Mouse (Mus musculus) kidney, embryonic 16.5 days (tissue): ENCODE data around the gene Tom1l2. TPM values are rescaled to one million over a fixed set of nuclear protein-coding genes. Genes with fewer than 3 reads are reported as not detected.

Experiments
- ATAC-seq: fragments of 200-750 bp; cut with Nextera tagmentation; 2 replicates; pipeline ENCODE4 v1.8.0; 2017; ENCODE audit warnings: moderate TSS enrichment; ENCODE audit not compliant: low FRiP score, low TSS enrichment
- H3K27ac ChIP-seq: fragments of 300-500 bp; sonication (generic); 2 replicates; pipeline ENCODE4 v1.5.1; 2014; ENCODE audit warnings: low read length
- H3K27me3 ChIP-seq: fragments of 300-500 bp; sonication (generic); 2 replicates; pipeline ENCODE4 v1.6.1; 2014; ENCODE audit warnings: low read length, control low read depth, mixed read lengths; ENCODE audit not compliant: insufficient read depth
- H3K36me3 ChIP-seq: fragments of 300-500 bp; sonication (generic); 2 replicates; pipeline ENCODE4 v1.6.1; 2014; ENCODE audit warnings: low read length, control low read depth, mixed read lengths; ENCODE audit not compliant: insufficient read depth
- H3K4me1 ChIP-seq: fragments of 300-500 bp; sonication (generic); 2 replicates; pipeline ENCODE4 v1.6.1; 2014; ENCODE audit warnings: low read length, control low read depth, mixed read lengths; ENCODE audit not compliant: insufficient read depth
- H3K4me2 ChIP-seq: fragments of 300-500 bp; sonication (generic); replicated peaks from 2 replicates; pipeline ENCODE4 v1.6.1; 2014; ENCODE audit warnings: low read depth, low read length
- H3K4me3 ChIP-seq: fragments of 300-500 bp; sonication (generic); 2 replicates; pipeline ENCODE4 v1.5.1; 2014; ENCODE audit warnings: mild to moderate bottlenecking, low read length
- H3K9ac ChIP-seq: fragments of 300-500 bp; sonication (generic); replicated peaks from 2 replicates; pipeline ENCODE4 v1.6.1; 2014; ENCODE audit warnings: low read length
- H3K9me3 ChIP-seq: fragments of 300-500 bp; sonication (generic); 2 replicates; pipeline ENCODE4 v1.6.1; 2016; ENCODE audit warnings: low read length, control low read depth
- WGBS: fragments of 180-500 bp; shearing (Covaris S2); extraction: QIAGEN DNeasy Blood & Tissue Kit; methylation state at CpG from one replicate; pipeline ENCODE4 v1.1.7; 2014; 5-methylcytosine and 5-hydroxymethylcytosine counted together
- polyA plus RNA-seq: library from polyadenylated mRNA; unstranded; fragments of >200 nt; fragmentation: Nextera tagmentation; extraction: Ambion mirVana; gene quantifications from 2 replicates; pipeline ENCODE4 v1.2.1, GENCODE M21; 2015

Tom1l2 gene
- 36.3 and 41.7 TPM in 2 replicates for polyA plus RNA-seq

- peak within 1 kb of the TSS; percentile 74 for H3K27ac ChIP-seq
- no peaks in the 10 kb centered on the region for H3K9me3 ChIP-seq
- peak; percentile 100 for ATAC-seq
- H3K27me3 ChIP-seq, result no peaks in the 10 kb centered on the region
- WGBS, result under 1% methylated on average over 57 of the region's 57 CpGs
- H3K4me2 ChIP-seq, result peak within 1 kb of the TSS; percentile 95
- H3K36me3 ChIP-seq, result no peaks in the 10 kb centered on the region
- peak within 1 kb of the TSS; percentile 82 for H3K9ac ChIP-seq
- H3K4me1 ChIP-seq, result peaks cover 17% of the 10 kb centered on the region
- H3K4me3 ChIP-seq, result peak within 1 kb of the TSS; percentile 88
These were observed at the start of gene Tom1l2, which contains the start of gene Drc3 for GRCm38 (mm10) chr11:60352559-60353411. Gene Tom1l2, minus strand, starts transcription at chr11:60352905. Gene Drc3, plus strand, starts transcription at chr11:60353329.

GRCm38 (mm10) chr11:60397172-60397571 is 44.5 kb upstream of the Tom1l2 start:
- no peak for ATAC-seq
- Histone ChIP-seq H3K27ac (no peak overlapping the region), H3K9me3 (no peaks in the 10 kb centered on the region), H3K4me3 (no peak overlapping the region), H3K27me3 (no peaks in the 10 kb centered on the region), H3K4me1 (no peaks in the 10 kb centered on the region), H3K9ac (no peak overlapping the region), H3K4me2 (no peak overlapping the region), H3K36me3 (peaks cover 17% of the 10 kb centered on the region)
- 83% methylated on average over 2 of the region's 2 CpGs for WGBS

DNA sequence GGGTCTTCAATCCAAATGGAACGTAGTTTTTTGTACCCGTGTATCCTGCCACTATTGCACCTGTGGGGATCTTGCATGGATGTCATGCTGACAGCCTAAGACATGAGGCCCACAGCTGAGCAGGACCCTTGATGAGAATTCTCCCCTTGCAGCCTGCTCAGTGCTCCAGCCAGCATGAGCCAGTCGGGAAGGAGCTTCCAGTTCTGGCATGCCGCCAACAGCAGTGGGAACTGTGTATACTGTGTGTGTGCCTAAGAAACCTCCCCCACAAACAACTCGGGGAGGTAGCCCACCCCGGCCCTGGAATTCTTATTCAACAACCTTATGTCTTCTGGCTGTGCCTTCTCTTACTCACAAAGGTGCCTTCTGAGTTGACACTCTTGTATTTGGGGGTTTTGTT is 43.8 kb upstream of the Tom1l2 start:
- H3K9me3 ChIP-seq, result no peaks in the 10 kb centered on the region
- no peak for ATAC-seq
- 63% methylated on average over 6 of the region's 6 CpGs for WGBS

DNA sequence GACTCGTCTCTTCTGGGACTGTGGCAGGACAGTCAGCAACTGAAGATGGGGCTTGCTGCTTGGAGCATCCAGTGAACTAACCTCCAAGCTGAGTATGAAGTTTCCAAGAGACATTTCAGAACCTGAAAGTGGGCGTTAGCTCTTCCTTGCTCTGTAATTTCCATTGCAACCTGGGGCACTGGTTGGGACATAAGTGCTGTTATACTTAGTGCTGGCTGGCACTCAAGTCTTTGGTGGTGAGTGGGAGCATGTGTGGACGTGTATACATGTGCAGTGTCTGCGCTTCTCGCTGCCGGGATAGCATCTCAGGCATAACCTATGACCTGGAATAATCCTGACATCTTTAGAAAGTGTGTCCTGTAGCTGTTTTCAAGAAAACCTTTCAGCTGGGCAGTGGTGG is 38.6 kb upstream of the Tom1l2 start:
- ATAC-seq, result no peak
- Histone ChIP-seq H3K9me3 (no peaks in the 10 kb centered on the region), H3K36me3 (no peaks in the 10 kb centered on the region; the same call in 1 of the 2 replicates), H3K27me3 (no peaks in the 10 kb centered on the region), H3K27ac (no peak overlapping the region), H3K4me2 (no peak overlapping the region), H3K4me3 (no peak overlapping the region), H3K4me1 (no peaks in the 10 kb centered on the region), H3K9ac (no peak overlapping the region)
- WGBS, result 86% methylated on average over 6 of the region's 6 CpGs

More for the DNA sequence above, 43.8 kb upstream of the Tom1l2 start:
- Histone ChIP-seq H3K4me1 (no peaks in the 10 kb centered on the region), H3K4me3 (no peak overlapping the region), H3K27ac (no peak overlapping the region), H3K4me2 (no peak overlapping the region), H3K9ac (no peak overlapping the region), H3K27me3 (no peaks in the 10 kb centered on the region), H3K36me3 (peaks cover 11% of the 10 kb centered on the region)

DNA sequence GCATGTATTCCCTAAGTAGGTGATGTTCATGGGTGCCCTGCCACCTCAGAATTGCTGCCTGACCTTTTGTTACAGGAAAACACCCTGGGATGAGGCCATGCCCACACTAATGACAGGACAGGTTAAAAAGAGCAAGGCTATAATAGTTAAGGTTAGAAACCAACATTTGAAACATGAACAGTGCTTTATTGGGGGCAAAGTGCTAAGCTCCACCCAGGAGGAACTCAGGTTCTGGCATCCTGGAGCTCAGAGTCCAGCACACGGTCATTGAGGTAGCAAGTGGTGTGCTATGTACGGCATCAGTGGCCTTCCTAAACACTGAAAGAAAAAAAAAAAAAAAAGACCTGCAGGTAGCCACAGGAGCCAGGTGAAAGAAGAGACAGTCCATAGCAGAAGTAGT is 35.2 kb upstream of the Tom1l2 start:
- Histone ChIP-seq H3K36me3 (no peaks in the 10 kb centered on the region), H3K9me3 (no peaks in the 10 kb centered on the region), H3K9ac (no peak overlapping the region), H3K4me2 (no peak overlapping the region), H3K27me3 (no peaks in the 10 kb centered on the region), H3K4me1 (no peaks in the 10 kb centered on the region), H3K27ac (no peak overlapping the region), H3K4me3 (no peak overlapping the region)
- WGBS, result 88% methylated on average over 2 of the region's 2 CpGs
- ATAC-seq, result no peak

GRCm38 (mm10) chr11:60385946-60386345 is 33.2 kb upstream of the Tom1l2 start:
- no peaks in the 10 kb centered on the region for H3K27me3 ChIP-seq
- no peak overlapping the region for H3K4me2 ChIP-seq
- ATAC-seq, result no peak
- H3K9ac ChIP-seq, result no peak overlapping the region
- 85% methylated on average over 5 of the region's 5 CpGs for WGBS
- H3K36me3 ChIP-seq, result no peaks in the 10 kb centered on the region
- no peak overlapping the region for H3K27ac ChIP-seq
- H3K4me1 ChIP-seq, result no peaks in the 10 kb centered on the region
- H3K9me3 ChIP-seq, result no peaks in the 10 kb centered on the region
- no peak overlapping the region for H3K4me3 ChIP-seq

DNA sequence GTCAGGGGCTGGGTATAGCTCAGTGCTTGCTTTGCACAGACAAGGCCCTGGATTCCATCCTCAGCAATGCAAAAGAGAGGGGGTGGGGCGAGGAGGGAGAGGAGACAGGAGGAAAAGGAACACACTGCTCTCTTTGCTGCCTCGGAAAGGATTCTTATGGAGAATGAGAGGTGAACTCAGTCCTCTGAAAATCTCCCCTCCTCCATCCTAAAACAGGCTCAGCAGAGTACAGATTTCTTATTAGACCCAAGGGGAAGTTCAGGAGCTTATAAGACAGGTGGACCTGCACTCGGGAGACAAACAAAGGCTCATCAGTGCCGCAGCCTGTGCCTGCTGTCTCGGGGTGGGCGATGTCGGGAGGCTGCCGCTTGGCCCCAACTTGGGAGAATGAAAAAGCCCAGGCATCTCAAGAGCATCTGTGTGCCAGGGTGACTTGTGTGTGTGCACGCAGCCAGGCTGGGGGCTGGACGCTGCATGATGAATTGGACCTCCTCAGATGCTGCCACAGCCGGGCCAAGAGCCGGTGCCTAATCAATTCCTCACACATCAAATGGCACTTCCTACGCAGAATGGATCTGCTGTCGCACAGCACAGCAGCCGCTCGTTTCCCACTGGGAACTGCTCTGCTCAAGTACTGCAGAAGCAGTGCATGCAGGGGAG is 32.2 kb upstream of the Tom1l2 start:
- Histone ChIP-seq H3K9me3 (no peaks in the 10 kb centered on the region), H3K9ac (no peak overlapping the region), H3K4me2 (peak overlapping the region; percentile 19; the same call in 1 of the 2 replicates), H3K27me3 (no peaks in the 10 kb centered on the region), H3K4me3 (no peak overlapping the region), H3K36me3 (no peaks in the 10 kb centered on the region), H3K4me1 (no peaks in the 10 kb centered on the region), H3K27ac (no peak overlapping the region)
- ATAC-seq, result no peak
- 8% methylated on average over 16 of the region's 16 CpGs for WGBS

DNA sequence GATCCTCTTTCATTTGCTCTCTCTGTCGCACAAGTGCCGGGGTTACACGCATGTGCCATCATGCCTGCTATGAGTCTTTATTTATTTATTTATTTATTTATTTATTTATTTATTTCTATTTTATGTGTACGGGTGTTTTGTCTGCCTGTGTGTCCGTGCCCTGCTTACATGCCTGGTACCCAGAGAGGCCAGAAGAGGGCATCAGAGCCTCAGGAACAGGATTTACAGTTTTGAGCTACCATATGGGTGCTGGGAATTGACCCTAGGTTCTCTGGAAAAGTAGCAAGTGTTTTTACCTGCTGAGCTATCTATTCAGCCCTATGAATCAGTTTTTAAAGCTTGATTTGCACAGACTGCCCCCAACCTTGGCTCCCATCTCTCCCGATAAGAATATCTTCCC is 30.8 kb upstream of the Tom1l2 start:
- H3K27ac ChIP-seq, result no peak overlapping the region
- no peak for ATAC-seq
- no peak overlapping the region for H3K4me2 ChIP-seq
- no peaks in the 10 kb centered on the region for H3K4me1 ChIP-seq
- no peak overlapping the region for H3K9ac ChIP-seq
- H3K4me3 ChIP-seq, result no peak overlapping the region
- no peaks in the 10 kb centered on the region for H3K27me3 ChIP-seq
- H3K9me3 ChIP-seq, result no peaks in the 10 kb centered on the region
- 89% methylated on average over 6 of the region's 6 CpGs for WGBS
- no peaks in the 10 kb centered on the region for H3K36me3 ChIP-seq

- H3K4me1 ChIP-seq, result no peaks in the 10 kb centered on the region
- no peak for ATAC-seq
- no peaks in the 10 kb centered on the region for H3K36me3 ChIP-seq
- no peak overlapping the region for H3K4me3 ChIP-seq
- no peak overlapping the region for H3K27ac ChIP-seq
- H3K4me2 ChIP-seq, result no peak overlapping the region
- H3K9ac ChIP-seq, result no peak overlapping the region
- WGBS, result 87% methylated on average over 6 of the region's 6 CpGs
- no peaks in the 10 kb centered on the region for H3K9me3 ChIP-seq
- H3K27me3 ChIP-seq, result no peaks in the 10 kb centered on the region
These were observed 21.8 kb upstream of the Tom1l2 start for GRCm38 (mm10) chr11:60374481-60374880.

DNA sequence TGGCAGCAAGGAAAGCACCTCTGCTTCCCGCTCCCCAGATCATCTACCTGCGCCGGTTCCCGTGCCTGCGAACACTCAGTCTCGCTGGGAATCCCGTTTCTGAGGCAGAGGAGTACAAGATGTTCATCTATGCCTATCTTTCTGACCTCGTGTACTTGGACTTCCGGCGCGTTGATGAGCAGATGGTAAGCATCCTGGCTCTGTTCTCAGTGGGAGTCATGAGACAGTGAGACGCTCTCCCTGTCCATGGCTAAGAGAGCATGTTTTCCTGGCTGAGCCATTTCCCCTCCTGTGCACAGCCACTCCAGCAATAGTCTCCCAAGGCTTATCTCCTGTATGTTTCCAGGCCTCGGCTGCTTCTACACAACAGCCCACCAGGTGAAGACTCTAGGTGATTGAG is 17.7 kb upstream of the Tom1l2 start:
- H3K4me3 ChIP-seq, result no peak overlapping the region
- no peaks in the 10 kb centered on the region for H3K27me3 ChIP-seq
- WGBS, result 80% methylated on average over 13 of the region's 13 CpGs
- H3K4me2 ChIP-seq, result no peak overlapping the region
- H3K36me3 ChIP-seq, result no peaks in the 10 kb centered on the region
- no peak overlapping the region for H3K9ac ChIP-seq
- peaks cover 11% of the 10 kb centered on the region; the same call in 1 of the 2 replicates for H3K4me1 ChIP-seq
- no peaks in the 10 kb centered on the region for H3K9me3 ChIP-seq
- no peak for ATAC-seq
- H3K27ac ChIP-seq, result no peak overlapping the region
